Mouse (Mus musculus) liver, embryonic 13.5 days (tissue): ENCODE data around the gene Crispld2. TPM values are rescaled to one million over a fixed set of nuclear protein-coding genes. Genes with fewer than 3 reads are reported as not detected.

Source experiments
- ATAC-seq: fragments of 200-750 bp; cut with Nextera tagmentation; 2 replicates; pipeline ENCODE4 v1.8.0; 2017; ENCODE audit warnings: low read depth, mild to moderate bottlenecking, moderate number of reproducible peaks, moderate library complexity
- DNase-seq: peaks from one replicate; pipeline ENCODE4 v3.0.0; 2022
- H3K27ac ChIP-seq: fragments of 300-500 bp; sonication (generic); 2 replicates; pipeline ENCODE4 v1.5.1; 2015; ENCODE audit warnings: moderate library complexity, mild to moderate bottlenecking, inconsistent platforms
- H3K27me3 ChIP-seq: fragments of 300-500 bp; sonication (generic); 2 replicates; pipeline ENCODE4 v1.6.1; 2015; ENCODE audit warnings: mild to moderate bottlenecking, inconsistent platforms
- H3K36me3 ChIP-seq: fragments of 300-500 bp; sonication (generic); 2 replicates; pipeline ENCODE4 v1.6.1; 2015; ENCODE audit warnings: mild to moderate bottlenecking, inconsistent platforms
- H3K4me1 ChIP-seq: fragments of 300-500 bp; sonication (generic); replicated peaks from 2 replicates; pipeline ENCODE4 v1.6.1; 2015; ENCODE audit warnings: inconsistent platforms
- H3K4me2 ChIP-seq: fragments of 300-500 bp; sonication (generic); 2 replicates; pipeline ENCODE4 v1.6.1; 2015; ENCODE audit warnings: inconsistent platforms, mild to moderate bottlenecking, moderate library complexity
- H3K4me3 ChIP-seq: fragments of 300-500 bp; sonication (generic); replicated peaks from 2 replicates; pipeline ENCODE4 v1.5.1; 2015; ENCODE audit warnings: mild to moderate bottlenecking, inconsistent platforms
- H3K9ac ChIP-seq: fragments of 300-500 bp; sonication (generic); 2 replicates; pipeline ENCODE4 v1.6.1; 2015; ENCODE audit warnings: mild to moderate bottlenecking, inconsistent platforms
- H3K9me3 ChIP-seq: fragments of 300-500 bp; sonication (generic); replicated peaks from 2 replicates; pipeline ENCODE4 v1.6.1; 2016; ENCODE audit warnings: inconsistent platforms
- WGBS: fragments of 180-500 bp; shearing (Covaris S2); methylation state at CpG from one replicate; pipeline ENCODE4 v1.1.7; 2015; ENCODE audit not compliant: insufficient replicate concordance; 5-methylcytosine and 5-hydroxymethylcytosine counted together
- polyA plus RNA-seq: library from polyadenylated mRNA; unstranded; fragments of >200 nt; fragmentation: Nextera tagmentation; extraction: Ambion mirVana; gene quantifications from 2 replicates; pipeline ENCODE4 v1.2.1, GENCODE M21; 2015

Crispld2 gene
- polyA plus RNA-seq, 1 experiment from 2014 or later: 0.74 TPM

DNA sequence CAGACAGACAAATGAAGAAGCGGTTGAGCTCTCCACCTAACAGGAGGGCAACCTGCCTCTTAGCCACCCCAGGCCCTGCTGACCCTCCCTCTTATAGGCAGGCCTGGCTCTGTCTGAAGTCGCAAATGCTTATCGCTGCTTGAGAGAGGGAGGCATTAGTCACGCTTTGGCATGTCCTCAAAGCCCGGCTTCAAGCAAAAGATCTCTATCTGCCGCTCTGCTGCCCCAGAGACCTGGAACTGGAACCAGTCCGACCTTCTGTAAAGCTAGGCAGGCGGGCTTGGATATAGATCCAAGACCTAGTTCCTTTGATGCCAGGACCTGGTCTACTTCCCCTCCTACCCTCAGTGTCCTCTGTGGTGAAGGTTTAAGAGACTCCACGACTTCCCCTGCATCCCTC, 80.0 kb downstream of the Crispld2 start:
- Histone ChIP-seq H3K9ac (no peak overlapping the region), H3K4me2 (no peak overlapping the region), H3K27ac (no peak overlapping the region), H3K36me3 (no peaks in the 10 kb centered on the region), H3K4me1 (no peaks in the 10 kb centered on the region), H3K4me3 (no peak overlapping the region), H3K27me3 (peaks cover 13% of the 10 kb centered on the region), H3K9me3 (no peaks in the 10 kb centered on the region)
- ATAC-seq: no peak
- 67% methylated on average over 9 of the region's 9 CpGs for WGBS
- no peak for DNase-seq

DNA sequence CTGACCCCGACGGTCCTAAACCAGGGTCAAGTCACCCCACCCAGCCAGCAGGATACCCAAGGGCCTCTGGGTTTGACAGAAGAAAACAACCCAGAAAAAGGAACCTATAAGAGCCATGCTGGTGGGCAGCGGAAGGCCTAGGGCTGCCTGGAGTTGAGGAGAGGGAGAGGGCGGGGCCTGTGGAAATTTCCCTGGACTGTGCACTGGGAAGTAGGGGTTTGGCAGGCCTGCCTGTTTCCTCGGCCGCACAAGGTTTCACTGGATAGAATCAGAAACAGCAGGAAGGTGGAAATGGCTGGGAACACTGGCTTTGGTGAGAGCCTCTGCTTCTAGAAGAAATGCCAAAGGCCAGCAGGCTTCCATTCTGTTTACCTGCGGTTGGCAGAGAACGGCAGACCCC, 80.6 kb downstream of the Crispld2 start:
- H3K4me2 ChIP-seq: no peak overlapping the region
- ATAC-seq (no peak), DNase-seq (no peak)
- no peaks in the 10 kb centered on the region for H3K36me3 ChIP-seq
- no peak overlapping the region for H3K9ac ChIP-seq
- no peaks in the 10 kb centered on the region for H3K9me3 ChIP-seq
- H3K27me3 ChIP-seq: peaks cover 13% of the 10 kb centered on the region
- H3K4me1 ChIP-seq: no peaks in the 10 kb centered on the region
- WGBS: 78% methylated on average over 8 of the region's 8 CpGs
- no peak overlapping the region for H3K27ac ChIP-seq
- no peak overlapping the region for H3K4me3 ChIP-seq

DNA sequence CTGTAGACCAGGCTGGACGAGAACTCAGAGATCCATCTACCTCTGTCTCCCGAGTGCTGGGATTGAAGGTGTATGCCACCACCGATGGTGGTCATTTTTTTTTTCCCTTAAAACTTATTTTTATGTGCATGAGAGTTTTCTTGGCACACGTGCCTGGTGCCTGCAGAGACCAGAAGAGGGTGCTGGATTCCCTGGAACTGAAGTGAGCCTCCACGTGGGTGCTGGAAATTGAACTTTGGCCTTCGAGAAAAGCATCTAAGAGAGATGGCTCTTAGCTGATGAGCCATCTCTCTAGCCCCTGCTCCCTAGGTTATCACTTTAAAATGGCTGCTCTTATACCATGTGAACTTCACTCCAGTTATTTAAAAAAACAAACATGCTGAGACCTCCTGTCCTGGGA, 82.3 kb downstream of the Crispld2 start:
- WGBS: 50% methylated on average over 6 of the region's 6 CpGs
- Histone ChIP-seq H3K27me3 (peaks cover 13% of the 10 kb centered on the region), H3K4me2 (no peak overlapping the region), H3K4me1 (no peaks in the 10 kb centered on the region), H3K9me3 (no peaks in the 10 kb centered on the region), H3K9ac (no peak overlapping the region), H3K27ac (no peak overlapping the region), H3K36me3 (no peaks in the 10 kb centered on the region), H3K4me3 (no peak overlapping the region)
- ATAC-seq (no peak), DNase-seq (no peak)

DNA sequence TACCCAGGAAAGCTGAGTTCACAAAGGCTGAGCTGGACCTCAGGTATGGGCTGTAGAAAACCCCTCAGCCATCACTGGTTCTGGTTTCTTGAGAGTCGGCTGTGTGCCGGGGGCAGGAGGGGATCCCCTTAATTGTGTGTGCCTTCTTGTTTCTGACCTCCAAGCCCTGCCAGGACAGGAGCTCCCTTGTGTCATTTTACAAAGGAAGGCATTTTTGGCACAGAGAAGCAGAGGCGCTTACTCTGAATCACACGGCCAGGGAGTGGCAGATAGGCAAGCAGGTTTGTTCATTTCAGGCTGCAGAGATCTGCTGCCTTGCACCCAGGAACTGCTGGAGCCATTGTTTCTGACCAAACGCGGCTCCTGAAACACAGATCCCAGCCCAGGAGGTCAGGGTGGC, 83.1 kb downstream of the Crispld2 start:
- Histone ChIP-seq H3K27ac (no peak overlapping the region), H3K36me3 (no peaks in the 10 kb centered on the region), H3K9ac (no peak overlapping the region), H3K27me3 (peaks cover 13% of the 10 kb centered on the region), H3K9me3 (no peaks in the 10 kb centered on the region), H3K4me3 (no peak overlapping the region), H3K4me2 (no peak overlapping the region), H3K4me1 (no peaks in the 10 kb centered on the region)
- DNase-seq (no peak), ATAC-seq (no peak)
- 57% methylated on average over 6 of the region's 6 CpGs for WGBS

DNA sequence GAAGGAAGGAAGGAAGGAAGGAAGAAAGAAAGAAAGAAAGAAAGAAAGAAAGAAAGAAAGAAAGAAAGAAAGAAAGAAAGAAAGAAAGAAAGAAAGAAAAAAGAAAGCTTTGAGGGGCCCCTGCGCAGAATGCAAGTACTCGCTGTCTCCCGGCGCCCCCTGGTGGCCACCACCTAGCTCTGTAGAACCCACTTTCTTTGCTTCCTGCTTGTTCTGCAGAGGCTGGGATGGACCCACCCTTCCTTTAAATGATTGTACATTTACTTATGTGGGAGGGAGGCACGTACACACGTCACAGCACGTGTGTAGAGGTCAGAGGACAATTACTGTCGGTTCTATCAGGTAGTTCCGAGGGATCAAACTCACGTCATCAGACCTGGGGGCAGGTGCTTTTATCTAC, 85.8 kb downstream of the Crispld2 start:
- no peak overlapping the region for H3K4me2 ChIP-seq
- peaks cover 13% of the 10 kb centered on the region for H3K27me3 ChIP-seq
- WGBS: 14% methylated on average over 10 of the region's 10 CpGs
- peak; percentile 41 for DNase-seq
- ATAC-seq: peak; percentile 19; the same call in 1 of the 2 replicates
- no peaks in the 10 kb centered on the region for H3K9me3 ChIP-seq
- H3K4me1 ChIP-seq: no peaks in the 10 kb centered on the region
- H3K27ac ChIP-seq: no peak overlapping the region
- no peak overlapping the region for H3K9ac ChIP-seq
- H3K4me3 ChIP-seq: no peak overlapping the region
- H3K36me3 ChIP-seq: peaks cover 22% of the 10 kb centered on the region

DNA sequence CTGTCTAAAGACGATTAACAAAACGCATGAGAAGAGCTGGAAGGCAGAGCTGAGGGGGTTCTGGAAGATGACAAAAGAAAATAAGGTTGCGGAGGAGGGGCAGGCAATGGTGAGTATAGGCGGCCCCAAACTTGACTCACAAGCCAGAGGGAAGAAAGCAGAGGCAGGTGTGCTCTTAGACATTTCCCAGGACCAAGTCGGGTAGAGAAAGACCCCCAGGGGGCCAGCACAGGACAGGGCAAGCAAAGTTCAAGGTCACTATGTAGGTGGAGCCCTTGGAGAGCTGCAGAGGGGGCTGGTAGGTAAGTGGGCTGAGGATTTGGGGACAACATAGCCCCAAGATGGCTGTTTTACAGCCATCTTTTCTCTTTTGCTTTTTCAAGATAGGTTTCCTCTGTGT, 87.1 kb downstream of the Crispld2 start:
- ATAC-seq (no peak), DNase-seq (no peak)
- no peak overlapping the region for H3K4me3 ChIP-seq
- no peak overlapping the region for H3K4me2 ChIP-seq
- no peaks in the 10 kb centered on the region for H3K9me3 ChIP-seq
- peaks cover 13% of the 10 kb centered on the region; the same call in 1 of the 2 replicates for H3K27me3 ChIP-seq
- WGBS: 66% methylated on average over 5 of the region's 5 CpGs
- no peak overlapping the region for H3K27ac ChIP-seq
- no peak overlapping the region for H3K9ac ChIP-seq
- no peaks in the 10 kb centered on the region for H3K4me1 ChIP-seq
- H3K36me3 ChIP-seq: peaks cover 30% of the 10 kb centered on the region

DNA sequence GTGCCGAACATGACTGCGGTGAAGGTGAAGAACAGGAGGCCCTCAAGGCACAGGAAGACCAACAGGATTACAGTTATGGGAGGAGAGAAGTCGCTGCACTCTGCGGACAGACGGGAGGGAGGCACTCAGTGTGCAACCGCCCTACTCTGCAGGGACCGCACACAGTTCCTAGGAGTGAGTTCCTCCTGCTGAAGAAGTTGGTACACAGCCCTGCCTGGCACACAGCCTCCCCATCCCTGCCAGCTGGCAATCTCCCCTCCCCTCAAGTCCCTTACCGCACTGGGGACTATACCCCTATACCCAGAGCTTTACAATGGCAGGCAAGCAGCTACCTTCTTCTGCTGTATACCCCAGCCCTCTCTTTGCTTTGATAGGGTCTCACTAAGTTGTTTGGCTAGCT, 91.0 kb downstream of the Crispld2 start:
- peaks cover 66% of the 10 kb centered on the region for H3K36me3 ChIP-seq
- H3K9me3 ChIP-seq: no peaks in the 10 kb centered on the region
- no peak overlapping the region for H3K9ac ChIP-seq
- 93% methylated on average over 8 of the region's 8 CpGs for WGBS
- H3K27ac ChIP-seq: no peak overlapping the region
- no peak overlapping the region for H3K4me2 ChIP-seq
- no peak overlapping the region for H3K4me3 ChIP-seq
- no peaks in the 10 kb centered on the region for H3K27me3 ChIP-seq
- no peak for DNase-seq
- no peaks in the 10 kb centered on the region for H3K4me1 ChIP-seq
- no peak for ATAC-seq

DNA sequence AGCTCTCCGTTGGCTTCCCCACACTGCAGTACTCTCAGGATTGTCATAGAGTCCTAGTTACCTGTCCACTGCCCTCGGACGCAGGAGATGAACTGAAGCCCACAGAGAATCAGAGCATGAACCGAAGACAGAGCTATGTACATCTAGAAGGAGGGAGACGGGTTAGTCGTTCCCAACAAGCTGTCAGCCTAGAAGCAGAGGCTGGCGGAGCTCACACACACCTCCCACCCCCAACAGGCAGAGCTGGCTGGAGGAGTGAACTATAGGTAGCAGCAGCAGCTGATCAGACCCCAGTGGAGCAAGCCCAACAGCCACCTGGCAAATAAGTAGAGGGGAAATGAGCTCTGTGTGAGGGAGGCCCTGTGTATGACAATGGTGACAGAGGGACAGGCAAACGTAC, 92.5 kb downstream of the Crispld2 start:
- ATAC-seq: no peak
- H3K9ac ChIP-seq: no peak overlapping the region
- no peaks in the 10 kb centered on the region for H3K27me3 ChIP-seq
- no peaks in the 10 kb centered on the region for H3K9me3 ChIP-seq
- no peak for DNase-seq
- no peaks in the 10 kb centered on the region for H3K4me1 ChIP-seq
- H3K4me3 ChIP-seq: no peak overlapping the region
- 79% methylated on average over 8 of the region's 8 CpGs for WGBS
- H3K4me2 ChIP-seq: no peak overlapping the region
- H3K27ac ChIP-seq: no peak overlapping the region
- H3K36me3 ChIP-seq: peaks cover 73% of the 10 kb centered on the region

DNA sequence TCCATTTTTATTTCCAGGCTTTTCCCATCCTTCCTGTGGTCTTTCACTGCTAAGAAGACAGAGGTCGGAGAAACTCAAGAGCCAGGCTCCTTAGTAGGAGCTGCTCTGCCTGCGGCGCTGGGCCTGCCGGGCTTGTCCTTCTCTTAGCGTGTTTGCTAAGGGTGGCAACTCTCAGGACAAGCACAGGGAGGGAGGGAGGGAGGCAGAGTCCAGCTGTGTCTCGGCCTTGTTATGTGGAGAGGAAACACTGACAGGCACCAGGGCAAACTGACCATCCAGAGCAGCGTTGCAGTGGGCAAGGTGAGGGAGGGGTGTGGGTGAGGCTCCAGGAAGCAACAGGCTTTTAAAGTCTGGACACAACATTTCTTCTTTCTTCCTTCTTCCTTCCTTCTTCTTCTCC, 97.3 kb downstream of the Crispld2 start:
- Histone ChIP-seq H3K27ac (no peak overlapping the region), H3K36me3 (peaks cover 81% of the 10 kb centered on the region), H3K4me2 (no peak overlapping the region), H3K9ac (no peak overlapping the region), H3K27me3 (no peaks in the 10 kb centered on the region), H3K4me1 (peaks cover 3% of the 10 kb centered on the region; the same call in 1 of the 2 replicates), H3K9me3 (no peaks in the 10 kb centered on the region), H3K4me3 (no peak overlapping the region)
- DNase-seq (no peak), ATAC-seq (no peak)
- 75% methylated on average over 7 of the region's 7 CpGs for WGBS

DNA sequence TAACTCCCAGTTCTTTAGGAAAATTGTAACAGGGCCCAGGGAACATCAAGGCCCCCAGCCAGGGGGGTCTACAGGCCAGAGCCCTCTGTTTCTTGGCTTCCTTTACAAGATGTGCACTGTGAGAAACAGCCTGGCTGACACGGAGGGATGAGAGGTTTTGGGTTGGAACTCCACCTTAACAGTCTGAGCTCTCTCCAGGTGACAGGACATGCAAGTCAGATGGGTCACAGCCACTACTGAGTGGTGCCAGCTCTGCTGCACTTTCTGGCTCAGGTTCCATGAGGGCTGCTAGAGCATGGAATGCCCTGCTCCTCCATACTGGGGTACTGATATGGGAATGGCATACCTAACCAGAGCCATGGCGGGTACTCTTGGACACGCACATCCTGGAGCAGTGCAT, 98.8 kb downstream of the Crispld2 start:
- peaks cover 66% of the 10 kb centered on the region for H3K36me3 ChIP-seq
- no peak overlapping the region for H3K27ac ChIP-seq
- peaks cover 17% of the 10 kb centered on the region for H3K4me1 ChIP-seq
- DNase-seq (no peak), ATAC-seq (no peak)
- H3K4me3 ChIP-seq: no peak overlapping the region
- H3K27me3 ChIP-seq: no peaks in the 10 kb centered on the region
- WGBS: 63% methylated on average over 3 of the region's 3 CpGs
- no peak overlapping the region for H3K9ac ChIP-seq
- no peaks in the 10 kb centered on the region for H3K9me3 ChIP-seq
- H3K4me2 ChIP-seq: no peak overlapping the region

DNA sequence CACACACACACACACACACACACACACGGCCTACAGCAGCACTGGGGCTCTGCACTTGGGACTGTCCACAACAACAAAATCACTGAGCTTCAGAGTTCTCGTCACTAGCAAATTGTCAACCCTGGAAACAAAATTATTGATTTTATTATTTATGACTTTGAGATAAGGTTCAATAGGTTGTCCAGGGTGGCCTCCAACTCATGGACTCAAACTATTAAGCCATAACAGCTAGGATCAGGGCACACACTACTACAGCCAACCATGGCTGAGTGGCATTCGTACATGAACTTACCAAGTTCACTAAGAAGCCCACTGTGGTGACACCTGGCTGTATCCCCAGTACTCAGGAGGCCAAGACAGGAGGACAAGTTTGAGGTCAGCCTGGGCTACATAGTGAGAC, 100.9 kb downstream of the Crispld2 start:
- H3K9me3 ChIP-seq: no peaks in the 10 kb centered on the region
- no peak overlapping the region for H3K27ac ChIP-seq
- no peak overlapping the region for H3K4me3 ChIP-seq
- no peak overlapping the region for H3K9ac ChIP-seq
- peaks cover 45% of the 10 kb centered on the region for H3K36me3 ChIP-seq
- WGBS: 68% methylated on average over 3 of the region's 3 CpGs
- ATAC-seq (no peak), DNase-seq (no peak)
- H3K4me1 ChIP-seq: peaks cover 30% of the 10 kb centered on the region
- H3K4me2 ChIP-seq: no peak overlapping the region
- no peaks in the 10 kb centered on the region for H3K27me3 ChIP-seq

DNA sequence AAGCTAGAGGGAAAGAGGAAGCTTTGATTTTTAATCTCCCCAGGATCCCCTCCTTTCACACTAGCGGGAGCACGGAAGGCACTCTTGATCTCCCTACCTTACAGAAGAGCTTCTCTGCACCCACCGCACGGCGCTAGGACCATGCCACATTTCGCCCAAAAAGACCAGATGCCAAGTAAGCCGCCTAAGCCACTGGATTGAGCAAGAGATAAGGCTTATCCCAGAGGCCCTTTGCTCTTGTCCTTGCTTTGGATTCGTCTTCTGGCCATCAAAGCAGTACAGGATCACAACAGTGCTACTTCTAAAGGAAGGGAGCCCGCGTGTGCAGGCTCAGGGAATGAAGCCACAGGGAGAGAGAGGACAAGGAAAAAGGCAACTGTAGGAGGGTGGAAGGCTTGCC, 102.6 kb downstream of the Crispld2 start:
- ATAC-seq: no peak
- H3K9ac ChIP-seq: no peak overlapping the region
- H3K36me3 ChIP-seq: peaks cover 39% of the 10 kb centered on the region
- no peak overlapping the region for H3K27ac ChIP-seq
- H3K4me2 ChIP-seq: no peak overlapping the region
- H3K9me3 ChIP-seq: no peaks in the 10 kb centered on the region
- no peak for DNase-seq
- WGBS: 75% methylated on average over 10 of the region's 10 CpGs
- H3K4me1 ChIP-seq: peaks cover 38% of the 10 kb centered on the region
- no peak overlapping the region for H3K4me3 ChIP-seq
- no peaks in the 10 kb centered on the region for H3K27me3 ChIP-seq
